Mouse (Mus musculus) gastrocnemius, postnatal 14 days (tissue): ENCODE measurements around the gene Cntnap5b. TPM values are rescaled to one million over a fixed set of nuclear protein-coding genes. Genes with fewer than 3 reads are reported as not detected.

Experiments used
- DNase-seq: peaks from one replicate; pipeline ENCODE4 v3.0.0; 2021; ENCODE audit warnings: mixed read lengths
- intact Hi-C: fragments of 180-260 bp; cut with DNase I; formaldehyde crosslinking; loops from one replicate; pipeline ENCODE4 v1.15.1; 2025; ENCODE audit warnings: low total_unique reads
- total RNA-seq, 2 experiments: library from RNA; stranded (reverse); gene quantifications; 2 replicates each; pipeline ENCODE4 v1.2.3; 2021

The Cntnap5b gene
- total RNA-seq, 2 experiments from 2014 or later = 0.04 to 0.07 TPM

- no peak for DNase-seq
- intact Hi-C loops = no loop called here
Measured at GRCm38 (mm10) chr1:100122410-100122935, 349.9 kb downstream of the Cntnap5b start.

GRCm38 (mm10) chr1:100163588-100164357 lies 391.2 kb downstream of the Cntnap5b start:
- intact Hi-C loops = no loop called here
- no peak for DNase-seq

- intact Hi-C loops = no loop called here
- no peak for DNase-seq
Measured at GRCm38 (mm10) chr1:100171566-100171965, 399.0 kb downstream of the Cntnap5b start.

- intact Hi-C loops = no loop called here
- DNase-seq = peak; percentile 10
Measured at GRCm38 (mm10) chr1:100180050-100180449, 407.5 kb downstream of the Cntnap5b start.

- intact Hi-C loops = no loop called here
- no peak for DNase-seq
Measured at GRCm38 (mm10) chr1:100231980-100232608, 459.5 kb downstream of the Cntnap5b start.

GRCm38 (mm10) chr1:100251964-100252363 lies 479.4 kb downstream of the Cntnap5b start:
- intact Hi-C loops = no loop called here
- DNase-seq = no peak

- no peak for DNase-seq
- intact Hi-C loops = no loop called here
Measured at GRCm38 (mm10) chr1:100310687-100311086, 538.1 kb downstream of the Cntnap5b start.

GRCm38 (mm10) chr1:100331066-100331465 lies 558.5 kb downstream of the Cntnap5b start:
- DNase-seq = no peak
- intact Hi-C loops = no loop called here

GRCm38 (mm10) chr1:100369415-100370113 lies 597.0 kb downstream of the Cntnap5b start:
- no peak for DNase-seq
- intact Hi-C loops = no loop called here

GRCm38 (mm10) chr1:100386252-100386651 lies 613.7 kb downstream of the Cntnap5b start:
- intact Hi-C loops = no loop called here
- no peak for DNase-seq

GRCm38 (mm10) chr1:100394034-100394433 lies 621.5 kb downstream of the Cntnap5b start:
- intact Hi-C loops = no loop called here
- no peak for DNase-seq

GRCm38 (mm10) chr1:100416658-100417224 lies 644.2 kb downstream of the Cntnap5b start:
- DNase-seq = no peak
- intact Hi-C loops = no loop called here

GRCm38 (mm10) chr1:100430038-100430774 lies 657.6 kb downstream of the Cntnap5b start:
- no peak for DNase-seq
- intact Hi-C loops = no loop called here

GRCm38 (mm10) chr1:100463877-100464276 lies 691.3 kb downstream of the Cntnap5b start:
- no peak for DNase-seq
- intact Hi-C loops = no loop called here

GRCm38 (mm10) chr1:100465226-100465625 lies 692.7 kb downstream of the Cntnap5b start:
- intact Hi-C loops = no loop called here
- DNase-seq = no peak

- intact Hi-C loops = no loop called here
- no peak for DNase-seq
Measured at GRCm38 (mm10) chr1:100467595-100467994, 695.0 kb downstream of the Cntnap5b start.

GRCm38 (mm10) chr1:100509866-100510265 lies 737.3 kb downstream of the Cntnap5b start:
- intact Hi-C loops = no loop called here
- no peak for DNase-seq
